Mouse (Mus musculus): Measurements from ENCODE around the gene Ier2. TPM values are rescaled to one million over a fixed set of nuclear protein-coding genes. Genes with fewer than 3 reads are reported as not detected.

Gene Ier2
- polyA plus RNA-seq, 1 experiment: 15.1 TPM

GRCm38 (mm10) chr8:84657680-84658079, 5.0 kb downstream of the Ier2 start:
- 0 out of 2 replicates have a peak, but pooled peaks cover 2% of the 10 kb centered on the region for H3K4me1 ChIP-seq (ENCODE audit: control insufficient read depth, insufficient read depth, low read length)
- no peak overlapping the region for H3K27ac ChIP-seq (ENCODE audit: insufficient read depth, low read length)
- no peak overlapping the region for H3K4me3 ChIP-seq (replicated peaks; ENCODE audit: insufficient read depth, low read depth, low read length)
- no peaks in the 10 kb centered on the region for H3K27me3 ChIP-seq (ENCODE audit: control insufficient read depth, insufficient read depth, low read length)
- 84% methylated on average over 4 of the region's 4 CpGs for WGBS
- DNase-seq: peak in 1 of 2 experiments; percentile 10
- TF ChIP-seq CTCF (IDR thresholded peaks at IDR 0.05; ENCODE audit: borderline replicate concordance, insufficient read depth, low read depth, low read length) (no peak), POLR2A (IDR thresholded peaks at IDR 0.05; ENCODE audit: borderline replicate concordance, insufficient read depth, low read length) (no peak)

GRCm38 (mm10) chr8:84657203-84657602, 5.4 kb downstream of the Ier2 start:
- Histone ChIP-seq H3K4me3 (replicated peaks; ENCODE audit: insufficient read depth, low read depth, low read length) (no peak overlapping the region), H3K27ac (ENCODE audit: insufficient read depth, low read length) (no peak overlapping the region), H3K27me3 (ENCODE audit: control insufficient read depth, insufficient read depth, low read length) (no peaks in the 10 kb centered on the region), H3K4me1 (ENCODE audit: control insufficient read depth, insufficient read depth, low read length) (0 out of 2 replicates have a peak, but pooled peaks cover 2% of the 10 kb centered on the region)
- no peak for DNase-seq
- no peak for TF ChIP-seq POLR2A (IDR thresholded peaks at IDR 0.05; ENCODE audit: borderline replicate concordance, insufficient read depth, low read length)
- no peak for TF ChIP-seq CTCF (IDR thresholded peaks at IDR 0.05; ENCODE audit: borderline replicate concordance, insufficient read depth, low read depth, low read length)

- peak; percentile 57 to 65 for DNase-seq
- H3K4me3 ChIP-seq (replicated peaks; ENCODE audit: insufficient read depth, low read depth, low read length): peak overlapping the region; percentile 9
- TF ChIP-seq CTCF (IDR thresholded peaks at IDR 0.05; ENCODE audit: borderline replicate concordance, insufficient read depth, low read depth, low read length) (no peak), POLR2A (IDR thresholded peaks at IDR 0.05; ENCODE audit: borderline replicate concordance, insufficient read depth, low read length) (no peak)
- no peak overlapping the region for H3K27ac ChIP-seq (ENCODE audit: insufficient read depth, low read length)
- H3K4me1 ChIP-seq (ENCODE audit: control insufficient read depth, insufficient read depth, low read length): 0 out of 2 replicates have a peak, but pooled peaks cover 2% of the 10 kb centered on the region
- no peaks in the 10 kb centered on the region for H3K27me3 ChIP-seq (ENCODE audit: control insufficient read depth, insufficient read depth, low read length)
- WGBS: 6% methylated on average over 23 of the region's 23 CpGs
Measured at GRCm38 (mm10) chr8:84656641-84657126, 6.0 kb downstream of the Ier2 start.

DNA sequence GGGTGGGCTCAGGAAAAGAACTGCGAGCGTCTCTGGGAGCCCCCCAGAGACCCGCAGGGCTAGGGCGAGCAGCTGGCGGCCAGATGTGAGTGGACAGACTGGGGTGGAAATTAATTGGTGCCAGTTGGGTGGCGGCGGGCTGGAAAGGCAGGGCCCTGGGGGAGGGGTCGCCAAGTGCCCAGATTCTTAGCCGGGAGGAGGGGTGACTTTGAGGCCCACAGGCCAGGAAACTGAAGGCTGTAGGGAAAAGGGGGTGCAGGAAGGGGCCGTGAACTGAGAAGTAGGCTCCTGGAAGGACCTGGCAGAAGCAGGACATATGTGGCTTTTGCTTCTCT, 6.5 kb downstream of the Ier2 start:
- 24% methylated on average over 10 of the region's 10 CpGs for WGBS
- Histone ChIP-seq H3K27me3 (ENCODE audit: control insufficient read depth, insufficient read depth, low read length) (no peaks in the 10 kb centered on the region), H3K4me1 (ENCODE audit: control insufficient read depth, insufficient read depth, low read length) (0 out of 2 replicates have a peak, but pooled peaks cover 2% of the 10 kb centered on the region), H3K4me3 (replicated peaks; ENCODE audit: insufficient read depth, low read depth, low read length) (no peak overlapping the region), H3K27ac (ENCODE audit: insufficient read depth, low read length) (no peak overlapping the region)
- no peak for DNase-seq
- TF ChIP-seq POLR2A (IDR thresholded peaks at IDR 0.05; ENCODE audit: borderline replicate concordance, insufficient read depth, low read length) (no peak), CTCF (IDR thresholded peaks at IDR 0.05; ENCODE audit: borderline replicate concordance, insufficient read depth, low read depth, low read length) (no peak)

GRCm38 (mm10) chr8:84655336-84656190, 7.1 kb downstream of the Ier2 start:
- TF ChIP-seq CTCF (IDR thresholded peaks at IDR 0.05; ENCODE audit: borderline replicate concordance, insufficient read depth, low read depth, low read length) (no peak), POLR2A (IDR thresholded peaks at IDR 0.05; ENCODE audit: borderline replicate concordance, insufficient read depth, low read length) (no peak)
- no peak overlapping the region for H3K4me3 ChIP-seq (replicated peaks; ENCODE audit: insufficient read depth, low read depth, low read length)
- H3K27ac ChIP-seq (ENCODE audit: insufficient read depth, low read length): no peak overlapping the region
- no peaks in the 10 kb centered on the region for H3K27me3 ChIP-seq (ENCODE audit: control insufficient read depth, insufficient read depth, low read length)
- DNase-seq: no peak
- WGBS: 41% methylated on average over 15 of the region's 15 CpGs
- H3K4me1 ChIP-seq (ENCODE audit: control insufficient read depth, insufficient read depth, low read length): 0 out of 2 replicates have a peak, but pooled peaks cover 2% of the 10 kb centered on the region

- no peak overlapping the region for H3K27ac ChIP-seq (ENCODE audit: insufficient read depth, low read length)
- H3K4me3 ChIP-seq (replicated peaks; ENCODE audit: insufficient read depth, low read depth, low read length): no peak overlapping the region
- WGBS: 50% methylated on average over 4 of the region's 4 CpGs
- no peak for TF ChIP-seq CTCF (IDR thresholded peaks at IDR 0.05; ENCODE audit: borderline replicate concordance, insufficient read depth, low read depth, low read length)
- TF ChIP-seq POLR2A (IDR thresholded peaks at IDR 0.05; ENCODE audit: borderline replicate concordance, insufficient read depth, low read length): no peak
- DNase-seq: no peak
- H3K27me3 ChIP-seq (ENCODE audit: control insufficient read depth, insufficient read depth, low read length): no peaks in the 10 kb centered on the region
- H3K4me1 ChIP-seq (ENCODE audit: control insufficient read depth, insufficient read depth, low read length): 0 out of 2 replicates have a peak, but pooled peaks cover 2% of the 10 kb centered on the region
Measured at GRCm38 (mm10) chr8:84654597-84654996, 8.1 kb downstream of the Ier2 start.

- WGBS: 60% methylated on average over 9 of the region's 9 CpGs
- H3K27ac ChIP-seq (ENCODE audit: insufficient read depth, low read length): no peak overlapping the region
- TF ChIP-seq CTCF (IDR thresholded peaks at IDR 0.05; ENCODE audit: borderline replicate concordance, insufficient read depth, low read depth, low read length): no peak
- no peak for TF ChIP-seq POLR2A (IDR thresholded peaks at IDR 0.05; ENCODE audit: borderline replicate concordance, insufficient read depth, low read length)
- H3K4me1 ChIP-seq (ENCODE audit: control insufficient read depth, insufficient read depth, low read length): 0 out of 2 replicates have a peak, but pooled peaks cover 2% of the 10 kb centered on the region
- no peaks in the 10 kb centered on the region for H3K27me3 ChIP-seq (ENCODE audit: control insufficient read depth, insufficient read depth, low read length)
- no peak for DNase-seq
- H3K4me3 ChIP-seq (replicated peaks; ENCODE audit: insufficient read depth, low read depth, low read length): no peak overlapping the region
Measured at GRCm38 (mm10) chr8:84653092-84653631, 9.5 kb downstream of the Ier2 start.

All from cerebellum, adult 2 months (tissue).